Mouse (Mus musculus) ES-Bruce4 (cell line): ENCODE measurements around the gene Pbrm1. TPM values are rescaled to one million over a fixed set of nuclear protein-coding genes. Genes with fewer than 3 reads are reported as not detected.

Experiments used
- H3K27ac ChIP-seq: 2 replicates; pipeline ENCODE4 v1.5.1; 2012; ENCODE audit warnings: low read length, inconsistent platforms; ENCODE audit not compliant: insufficient read depth
- H3K27me3 ChIP-seq: 2 replicates; pipeline ENCODE4 v1.6.1; 2012; ENCODE audit warnings: mild to moderate bottlenecking, low read length, inconsistent platforms; ENCODE audit not compliant: control insufficient read depth, poor library complexity, insufficient read depth, severe bottlenecking
- H3K36me3 ChIP-seq: 2 replicates; pipeline ENCODE4 v1.6.1; 2012; ENCODE audit warnings: inconsistent platforms, mild to moderate bottlenecking, low read length, moderate library complexity; ENCODE audit not compliant: control insufficient read depth, poor library complexity, insufficient read depth, severe bottlenecking
- H3K4me1 ChIP-seq: one replicate; pipeline ENCODE4 v1.8.1; 2011; ENCODE audit warnings: low read length; ENCODE audit not compliant: control insufficient read depth, insufficient read depth
- H3K4me3 ChIP-seq: 2 replicates; pipeline ENCODE4 v1.5.1; 2011; ENCODE audit warnings: low read depth, mild to moderate bottlenecking, low read length
- H3K9ac ChIP-seq: 2 replicates; pipeline ENCODE4 v1.6.1; 2012; ENCODE audit warnings: low read depth, mild to moderate bottlenecking, inconsistent platforms; ENCODE audit not compliant: poor library complexity, severe bottlenecking
- H3K9me3 ChIP-seq: replicated peaks from 2 replicates; pipeline ENCODE4 v1.6.1; 2012; ENCODE audit warnings: mild to moderate bottlenecking, low read length, inconsistent platforms; ENCODE audit not compliant: control insufficient read depth, poor library complexity, insufficient read depth, severe bottlenecking
- CTCF ChIP-seq: IDR thresholded peaks from one replicate; pipeline ENCODE4 v1.8.1; 2011; ENCODE audit warnings: low read depth, low read length
- EP300 ChIP-seq: IDR thresholded peaks from 2 replicates; pipeline ENCODE4 v1.6.1; 2011; ENCODE audit warnings: low read depth, low read length; ENCODE audit not compliant: insufficient read depth
- POLR2A ChIP-seq: IDR thresholded peaks from one replicate; pipeline ENCODE4 v1.8.1; 2011; ENCODE audit warnings: low read length; ENCODE audit not compliant: insufficient read depth
- polyA plus RNA-seq: library from polyadenylated mRNA; stranded (reverse); fragments of >200 nt; gene quantifications from 2 replicates; pipeline ENCODE4 v1.2.4, GENCODE M21; 2011; ENCODE audit warnings: low read depth; ENCODE audit not compliant: missing spikeins, insufficient read depth, insufficient read length

The Pbrm1 gene
- polyA plus RNA-seq, 1 experiment, result 86.9 TPM

DNA sequence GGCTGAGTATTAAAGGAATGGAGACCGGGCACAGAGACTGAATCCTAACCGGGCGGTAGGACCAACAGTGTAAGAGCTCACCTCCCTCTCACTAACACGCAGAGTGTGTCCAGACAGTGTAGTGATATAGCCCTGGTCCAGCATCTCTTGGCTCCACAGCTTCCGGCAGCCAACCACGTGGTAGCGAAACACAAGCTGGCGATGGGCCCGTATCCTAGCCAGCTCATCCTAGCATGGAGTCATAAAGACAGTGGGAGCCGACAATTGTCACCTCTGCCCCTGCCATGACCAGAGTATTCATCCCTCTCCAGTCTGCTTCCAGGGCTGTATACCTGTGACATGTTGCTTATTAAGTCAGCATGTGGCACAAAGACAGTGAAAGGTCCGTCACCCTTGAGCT lies 126.8 kb downstream of the Pbrm1 start:
- Histone ChIP-seq H3K9ac (no peak overlapping the region), H3K27me3 (no peaks in the 10 kb centered on the region), H3K36me3 (no peaks in the 10 kb centered on the region), H3K4me3 (no peak overlapping the region), H3K9me3 (no peaks in the 10 kb centered on the region), H3K4me1 (no peaks in the 10 kb centered on the region), H3K27ac (no peak overlapping the region)
- TF ChIP-seq CTCF, result no peak
- no peak for TF ChIP-seq POLR2A
- TF ChIP-seq EP300, result no peak

- Histone ChIP-seq H3K9ac (no peak overlapping the region), H3K27ac (no peak overlapping the region), H3K36me3 (no peaks in the 10 kb centered on the region)
Measured at GRCm38 (mm10) chr14:31160196-31161150, 141.5 kb downstream of the Pbrm1 start.

GRCm38 (mm10) chr14:31161191-31161590 lies 142.3 kb downstream of the Pbrm1 start:
- H3K27me3 ChIP-seq, result no peaks in the 10 kb centered on the region
- H3K9me3 ChIP-seq, result no peaks in the 10 kb centered on the region
- no peaks in the 10 kb centered on the region for H3K36me3 ChIP-seq
- H3K27ac ChIP-seq, result no peak overlapping the region
- no peak overlapping the region for H3K9ac ChIP-seq
- TF ChIP-seq CTCF (no peak), EP300 (no peak), POLR2A (no peak)
- H3K4me1 ChIP-seq, result no peaks in the 10 kb centered on the region
- no peak overlapping the region for H3K4me3 ChIP-seq

More at GRCm38 (mm10) chr14:31160196-31161150, 141.5 kb downstream of the Pbrm1 start:
- Histone ChIP-seq H3K9me3 (no peaks in the 10 kb centered on the region), H3K4me3 (no peak overlapping the region), H3K4me1 (no peaks in the 10 kb centered on the region), H3K27me3 (no peaks in the 10 kb centered on the region)
- no peak for TF ChIP-seq POLR2A
- no peak for TF ChIP-seq CTCF
- TF ChIP-seq EP300, result no peak

DNA sequence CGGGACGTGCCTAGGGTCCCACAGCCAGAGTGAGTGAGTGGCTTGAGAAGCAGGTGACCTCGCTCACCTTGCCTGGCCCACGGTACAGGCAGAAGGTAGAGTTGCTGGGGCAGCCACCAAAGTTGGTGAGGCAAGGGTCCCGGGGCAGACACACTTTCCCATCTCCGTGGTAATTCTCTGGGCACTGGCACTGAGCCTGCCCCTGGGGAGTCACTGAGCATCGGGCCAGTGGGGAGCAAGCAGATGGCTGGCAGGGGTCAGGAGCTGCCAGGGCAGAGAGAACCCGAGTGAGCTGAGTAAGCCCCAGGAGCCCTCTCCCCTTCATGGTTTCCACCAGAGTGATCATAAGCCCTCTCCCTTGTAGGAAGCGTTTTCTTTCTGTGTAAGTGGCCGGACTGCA lies 142.7 kb downstream of the Pbrm1 start:
- H3K9ac ChIP-seq, result no peak overlapping the region
- no peaks in the 10 kb centered on the region for H3K4me1 ChIP-seq
- H3K36me3 ChIP-seq, result no peaks in the 10 kb centered on the region
- TF ChIP-seq EP300 (no peak), POLR2A (no peak), CTCF (no peak)
- no peak overlapping the region for H3K27ac ChIP-seq
- no peaks in the 10 kb centered on the region for H3K27me3 ChIP-seq
- H3K9me3 ChIP-seq, result no peaks in the 10 kb centered on the region
- no peak overlapping the region for H3K4me3 ChIP-seq

DNA sequence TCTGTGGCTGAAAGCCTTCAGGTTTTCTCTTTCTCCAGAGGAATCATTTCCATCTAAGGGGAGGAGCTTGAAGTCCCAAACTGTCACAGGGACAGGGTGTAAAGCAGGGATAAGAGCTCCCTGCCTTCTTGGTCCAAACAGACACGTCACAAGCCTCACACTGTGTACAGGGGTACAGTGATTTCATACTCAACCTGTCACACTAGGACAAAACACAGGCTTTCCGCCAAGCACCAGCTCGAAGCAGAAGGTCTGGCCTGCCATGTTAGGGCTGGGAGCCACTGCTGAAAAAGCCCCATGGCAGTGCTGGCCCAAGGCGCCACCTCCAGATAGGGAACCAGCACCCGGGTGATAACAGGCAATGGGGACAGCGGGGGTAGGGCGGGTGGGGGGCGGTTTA lies 145.1 kb downstream of the Pbrm1 start:
- TF ChIP-seq EP300 (no peak), CTCF (no peak), POLR2A (no peak)
- no peak overlapping the region for H3K27ac ChIP-seq
- H3K27me3 ChIP-seq, result no peaks in the 10 kb centered on the region
- no peak overlapping the region for H3K4me3 ChIP-seq
- no peaks in the 10 kb centered on the region for H3K36me3 ChIP-seq
- no peak overlapping the region for H3K9ac ChIP-seq
- no peaks in the 10 kb centered on the region for H3K4me1 ChIP-seq
- no peaks in the 10 kb centered on the region for H3K9me3 ChIP-seq

- no peaks in the 10 kb centered on the region for H3K4me1 ChIP-seq
- no peaks in the 10 kb centered on the region for H3K36me3 ChIP-seq
- TF ChIP-seq POLR2A (no peak), EP300 (no peak), CTCF (no peak)
- no peaks in the 10 kb centered on the region for H3K9me3 ChIP-seq
- no peak overlapping the region for H3K27ac ChIP-seq
- no peak overlapping the region for H3K9ac ChIP-seq
- H3K4me3 ChIP-seq, result no peak overlapping the region
- no peaks in the 10 kb centered on the region for H3K27me3 ChIP-seq
Measured at GRCm38 (mm10) chr14:31165010-31165409, 146.1 kb downstream of the Pbrm1 start.
